Mouse (Mus musculus): ENCODE measurements around the gene Gm49345. TPM values are rescaled to one million over a fixed set of nuclear protein-coding genes. Genes with fewer than 3 reads are reported as not detected.

Gene Gm49345
- polyA plus RNA-seq (2012; rRNA removed), result not detected in 2 replicates

GRCm38 (mm10) chr13:67637294-67638007, at the start of gene Gm49345, which contains the start of gene Zfp729a:
Gene Gm49345, minus strand, starts transcription at chr13:67637769.
Gene Zfp729a, minus strand, starts transcription at chr13:67637791.

GRCm38 (mm10) chr13:67686971-67687370, 49.4 kb upstream of the Gm49345 start, which contains the start of gene Zfp738:
Gene Zfp738, minus strand, starts transcription at chr13:67687071.

GRCm38 (mm10) chr13:67609066-67609876, 28.3 kb downstream of the Gm49345 start, which contains the start of gene Zfp729b:
Gene Zfp729b, minus strand, starts transcription at chr13:67609707.

GRCm38 (mm10) chr13:67553730-67554129, 83.8 kb downstream of the Gm49345 start, which contains the start of gene Zfp748:
Gene Zfp748, minus strand, starts transcription at chr13:67553830.

Other genes starting within 250 kb of the Gm49345 start
- gene Zfp429, start 237.9 kb downstream of the Gm49345 start, polyA plus RNA-seq (2012; rRNA removed), result 3.7 and 5.1 TPM in 2 replicates
- 0.84 and 1.1 TPM in 2 replicates for gene Zfp459, start 216.4 kb downstream of the Gm49345 start, polyA plus RNA-seq (2012; rRNA removed)
- gene Zfp874a, start 186.1 kb downstream of the Gm49345 start, polyA plus RNA-seq (2012; rRNA removed), result 2.9 and 3.1 TPM in 2 replicates
- 3.9 and 4.0 TPM in 2 replicates for gene Zfp874b, start 153.5 kb downstream of the Gm49345 start, polyA plus RNA-seq (2012; rRNA removed)
- 5.7 and 6.2 TPM in 2 replicates for gene Zfp58, start 137.2 kb downstream of the Gm49345 start, polyA plus RNA-seq (2012; rRNA removed)
- 0.05 TPM in 1 of 2 replicates, not detected in the other for gene Gm26965, start 111.6 kb downstream of the Gm49345 start, polyA plus RNA-seq (2012; rRNA removed)
- gene Zfp87, start 111.6 kb downstream of the Gm49345 start, polyA plus RNA-seq (2012; rRNA removed), result 23.0 and 23.8 TPM in 2 replicates
- 8.4 and 9.1 TPM in 2 replicates for gene Zfp748, start 83.9 kb downstream of the Gm49345 start, polyA plus RNA-seq (2012; rRNA removed)
- gene Zfp729b, start 28.1 kb downstream of the Gm49345 start, polyA plus RNA-seq (2012; rRNA removed), result 2.8 and 3.0 TPM in 2 replicates
- gene Zfp729a, start within 50 bp of the Gm49345 start, polyA plus RNA-seq (2012; rRNA removed), result 3.4 and 4.6 TPM in 2 replicates
- 9.3 and 10.6 TPM in 2 replicates for gene Zfp738, start 49.3 kb upstream of the Gm49345 start, polyA plus RNA-seq (2012; rRNA removed)
- gene Zfp65, start 91.4 kb upstream of the Gm49345 start, polyA plus RNA-seq (2012; rRNA removed), result 6.9 and 8.0 TPM in 2 replicates
- 5.5 and 5.6 TPM in 2 replicates for gene Zfp85, start 117.5 kb upstream of the Gm49345 start, polyA plus RNA-seq (2012; rRNA removed)
- 2.3 and 2.7 TPM in 2 replicates for gene Zfp493, start 141.9 kb upstream of the Gm49345 start, polyA plus RNA-seq (2012; rRNA removed)
- gene Zfp273, start 176.0 kb upstream of the Gm49345 start, polyA plus RNA-seq (2012; rRNA removed), result 5.9 and 6.6 TPM in 2 replicates
- gene Gm10037, start 193.3 kb upstream of the Gm49345 start, polyA plus RNA-seq (2012; rRNA removed), result 8.0 and 9.4 TPM in 2 replicates
- 0.14 TPM in 1 of 2 replicates, not detected in the other for gene BC048507, start 225.6 kb upstream of the Gm49345 start, polyA plus RNA-seq (2012; rRNA removed)

Measured in central nervous system, embryonic 14 days (tissue).